Mouse (Mus musculus) CH12.LX (cell line): ENCODE results near the gene Agfg2. TPM values are rescaled to one million over a fixed set of nuclear protein-coding genes. Genes with fewer than 3 reads are reported as not detected.

Source experiments
- polyA plus RNA-seq: library from polyadenylated mRNA; unstranded; fragments of >175 nt; gene quantifications from 2 replicates; pipeline ENCODE4 v1.2.1, GENCODE M21; 2012; ENCODE audit warnings: low read depth; ENCODE audit not compliant: insufficient read length
- total RNA-seq, 2 experiments: library from RNA; depleted of rRNA; stranded (reverse); fragments of 300-350 nt in 1 of 2; fragments of >200 nt in 1 of 2; gene quantifications; 2 replicates each; pipeline ENCODE4 v1.2.3; 2012 to 2014

Gene Agfg2
- total and polyA plus RNA-seq, 3 experiments, result 8.7 to 16.7 (median 13.4) TPM

Other genes with a start within 250 kb of the Agfg2 start
Only the 20 nearest of the 23 such genes appear.
- 38.5 and 44.9 TPM in 2 replicates for gene Pop7, start 182.2 kb downstream of the Agfg2 start, total RNA-seq (2012; rRNA removed)
- 44.2 and 44.9 TPM in 2 replicates for gene Pop7, start 182.2 kb downstream of the Agfg2 start, total RNA-seq (2014; rRNA removed)
- 34.6 and 35.0 TPM in 2 replicates for gene Pop7, start 182.2 kb downstream of the Agfg2 start, polyA plus RNA-seq
- gene Gigyf1, start 166.2 kb downstream of the Agfg2 start, total RNA-seq (2012; rRNA removed), result 4.9 and 5.9 TPM in 2 replicates
- gene Gigyf1, start 166.2 kb downstream of the Agfg2 start, total RNA-seq (2014; rRNA removed), result 0.98 and 1.3 TPM in 2 replicates
- 12.3 and 14.0 TPM in 2 replicates for gene Gigyf1, start 166.2 kb downstream of the Agfg2 start, polyA plus RNA-seq
- gene Epo, start 151.5 kb downstream of the Agfg2 start, total RNA-seq (2012; rRNA removed), result not detected in 2 replicates
- not detected in 2 replicates for gene Epo, start 151.5 kb downstream of the Agfg2 start, total RNA-seq (2014; rRNA removed)
- gene Epo, start 151.5 kb downstream of the Agfg2 start, polyA plus RNA-seq, result not detected in 2 replicates
- 388 and 480 TPM in 2 replicates for gene Gnb2, start 151.2 kb downstream of the Agfg2 start, total RNA-seq (2012; rRNA removed)
- 261 and 264 TPM in 2 replicates for gene Gnb2, start 151.2 kb downstream of the Agfg2 start, total RNA-seq (2014; rRNA removed)
- gene Gnb2, start 151.2 kb downstream of the Agfg2 start, polyA plus RNA-seq, result 312 and 327 TPM in 2 replicates
- not detected in 2 replicates for gene Actl6b, start 131.2 kb downstream of the Agfg2 start, total RNA-seq (2012; rRNA removed)
- not detected in 2 replicates for gene Actl6b, start 131.2 kb downstream of the Agfg2 start, total RNA-seq (2014; rRNA removed)
- not detected in 2 replicates for gene Actl6b, start 131.2 kb downstream of the Agfg2 start, polyA plus RNA-seq
- gene Tfr2, start 114.9 kb downstream of the Agfg2 start, total RNA-seq (2012; rRNA removed), result 1.3 and 2.2 TPM in 2 replicates
- 0.50 and 0.67 TPM in 2 replicates for gene Tfr2, start 114.9 kb downstream of the Agfg2 start, total RNA-seq (2014; rRNA removed)
- gene Tfr2, start 114.9 kb downstream of the Agfg2 start, polyA plus RNA-seq, result 1.1 and 2.2 TPM in 2 replicates
- gene Mospd3, start 83.7 kb downstream of the Agfg2 start, total RNA-seq (2012; rRNA removed), result 4.2 and 5.5 TPM in 2 replicates
- gene Mospd3, start 83.7 kb downstream of the Agfg2 start, total RNA-seq (2014; rRNA removed), result 0.76 and 1.5 TPM in 2 replicates
- gene Mospd3, start 83.7 kb downstream of the Agfg2 start, polyA plus RNA-seq, result 18.3 and 23.7 TPM in 2 replicates
- gene Pcolce, start 70.9 kb downstream of the Agfg2 start, total RNA-seq (2012; rRNA removed), result 0.30 and 0.46 TPM in 2 replicates
- gene Pcolce, start 70.9 kb downstream of the Agfg2 start, total RNA-seq (2014; rRNA removed), result not detected in 2 replicates
- gene Pcolce, start 70.9 kb downstream of the Agfg2 start, polyA plus RNA-seq, result 0.76 and 0.97 TPM in 2 replicates
- 0.13 TPM in 2 replicates for gene Fbxo24, start 55.7 kb downstream of the Agfg2 start, total RNA-seq (2012; rRNA removed)
- gene Fbxo24, start 55.7 kb downstream of the Agfg2 start, total RNA-seq (2014; rRNA removed), result not detected in 2 replicates
- 0.24 and 0.26 TPM in 2 replicates for gene Fbxo24, start 55.7 kb downstream of the Agfg2 start, polyA plus RNA-seq
- 20.0 and 25.6 TPM in 2 replicates for gene Lrch4, start 55.6 kb downstream of the Agfg2 start, total RNA-seq (2012; rRNA removed)
- gene Lrch4, start 55.6 kb downstream of the Agfg2 start, total RNA-seq (2014; rRNA removed), result 9.0 and 9.9 TPM in 2 replicates
- gene Lrch4, start 55.6 kb downstream of the Agfg2 start, polyA plus RNA-seq, result 47.9 and 62.1 TPM in 2 replicates
- 1.1 and 1.5 TPM in 2 replicates for gene Gm20605, start 55.6 kb downstream of the Agfg2 start, total RNA-seq (2012; rRNA removed)
- gene Gm20605, start 55.6 kb downstream of the Agfg2 start, total RNA-seq (2014; rRNA removed), result 0.50 and 1.1 TPM in 2 replicates
- 7.4 and 9.0 TPM in 2 replicates for gene Gm20605, start 55.6 kb downstream of the Agfg2 start, polyA plus RNA-seq
- 2.2 and 2.4 TPM in 2 replicates for gene Sap25, start 43.4 kb downstream of the Agfg2 start, total RNA-seq (2012; rRNA removed)
- 0.72 and 2.1 TPM in 2 replicates for gene Sap25, start 43.4 kb downstream of the Agfg2 start, total RNA-seq (2014; rRNA removed)
- gene Sap25, start 43.4 kb downstream of the Agfg2 start, polyA plus RNA-seq, result 12.1 and 16.6 TPM in 2 replicates
- gene Irs3, start 39.0 kb downstream of the Agfg2 start, total RNA-seq (2012; rRNA removed), result not detected in 2 replicates
- gene Irs3, start 39.0 kb downstream of the Agfg2 start, total RNA-seq (2014; rRNA removed), result not detected in 2 replicates
- gene Irs3, start 39.0 kb downstream of the Agfg2 start, polyA plus RNA-seq, result not detected in 2 replicates
- 0.67 and 1.4 TPM in 2 replicates for gene Nyap1, start 56.9 kb upstream of the Agfg2 start, total RNA-seq (2012; rRNA removed)
- gene Nyap1, start 56.9 kb upstream of the Agfg2 start, total RNA-seq (2014; rRNA removed), result 0.28 and 0.34 TPM in 2 replicates
- gene Nyap1, start 56.9 kb upstream of the Agfg2 start, polyA plus RNA-seq, result 0.35 and 0.43 TPM in 2 replicates
- gene Tsc22d4, start 61.0 kb upstream of the Agfg2 start, total RNA-seq (2012; rRNA removed), result 32.0 and 39.9 TPM in 2 replicates
- 26.4 and 28.2 TPM in 2 replicates for gene Tsc22d4, start 61.0 kb upstream of the Agfg2 start, total RNA-seq (2014; rRNA removed)
- gene Tsc22d4, start 61.0 kb upstream of the Agfg2 start, polyA plus RNA-seq, result 91.2 and 103 TPM in 2 replicates
- gene Ppp1r35, start 94.1 kb upstream of the Agfg2 start, total RNA-seq (2012; rRNA removed), result 31.6 and 34.6 TPM in 2 replicates
- 11.8 and 17.3 TPM in 2 replicates for gene Ppp1r35, start 94.1 kb upstream of the Agfg2 start, total RNA-seq (2014; rRNA removed)
- gene Ppp1r35, start 94.1 kb upstream of the Agfg2 start, polyA plus RNA-seq, result 23.3 and 24.1 TPM in 2 replicates
- 32.7 and 38.5 TPM in 2 replicates for gene Mepce, start 102.9 kb upstream of the Agfg2 start, total RNA-seq (2012; rRNA removed)
- gene Mepce, start 102.9 kb upstream of the Agfg2 start, total RNA-seq (2014; rRNA removed), result 31.1 and 37.3 TPM in 2 replicates
- gene Mepce, start 102.9 kb upstream of the Agfg2 start, polyA plus RNA-seq, result 42.4 and 43.7 TPM in 2 replicates
- 1.3 and 1.9 TPM in 2 replicates for gene Zcwpw1, start 103.1 kb upstream of the Agfg2 start, total RNA-seq (2012; rRNA removed)
- 2.3 and 3.0 TPM in 2 replicates for gene Zcwpw1, start 103.1 kb upstream of the Agfg2 start, total RNA-seq (2014; rRNA removed)
- 1.5 and 2.8 TPM in 2 replicates for gene Zcwpw1, start 103.1 kb upstream of the Agfg2 start, polyA plus RNA-seq
- 0.08 and 0.13 TPM in 2 replicates for gene Pilra, start 151.6 kb upstream of the Agfg2 start, total RNA-seq (2012; rRNA removed)
- gene Pilra, start 151.6 kb upstream of the Agfg2 start, total RNA-seq (2014; rRNA removed), result not detected in 2 replicates
- 0.42 and 0.66 TPM in 2 replicates for gene Pilra, start 151.6 kb upstream of the Agfg2 start, polyA plus RNA-seq
- gene Pilrb1, start 173.4 kb upstream of the Agfg2 start, total RNA-seq (2012; rRNA removed), result not detected in 2 replicates
- not detected in 2 replicates for gene Pilrb1, start 173.4 kb upstream of the Agfg2 start, total RNA-seq (2014; rRNA removed)
- gene Pilrb1, start 173.4 kb upstream of the Agfg2 start, polyA plus RNA-seq, result not detected in 2 replicates